Mouse (Mus musculus): Measurements from ENCODE around the gene Gm21915. TPM values are rescaled to one million over a fixed set of nuclear protein-coding genes. Genes with fewer than 3 reads are reported as not detected.

Gene Gm21915
- polyA plus RNA-seq (2016; fragmentation: Nextera tagmentation; extraction: Ambion mirVana): not detected in 2 replicates

DNA sequence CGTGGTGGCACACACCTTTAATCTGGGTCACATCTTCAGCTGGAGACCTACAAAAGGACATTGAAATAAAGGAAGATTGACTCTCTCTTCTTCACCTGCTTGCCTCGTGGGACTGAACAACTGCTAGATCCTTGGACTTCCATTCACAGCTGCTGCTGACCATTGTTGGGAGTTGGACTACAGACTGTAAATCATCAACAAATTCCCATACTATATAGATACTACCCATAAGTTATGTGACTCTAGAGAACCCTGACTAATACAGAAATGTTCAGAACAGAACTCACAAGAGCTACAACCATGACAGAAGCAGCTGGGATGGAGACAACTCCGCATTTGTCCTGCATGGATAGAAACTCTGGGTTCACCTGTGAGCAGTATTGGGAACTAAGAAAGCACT is at the start of gene Gm21915:
TSS of gene Gm21915 (plus strand) at position 301 of the 400 bp plus-strand sequence.
- Histone ChIP-seq H3K4me3 (no peak within 1 kb of the TSS), H3K27ac (replicated peaks) (peak within 1 kb of the TSS; percentile 46; the same call in 1 of the 2 replicates), H3K9me3 (replicated peaks) (no peaks in the 10 kb centered on the region), H3K4me1 (peaks cover 18% of the 10 kb centered on the region), H3K36me3 (no peaks in the 10 kb centered on the region), H3K27me3 (ENCODE audit: low read depth, poor library complexity, severe bottlenecking) (no peaks in the 10 kb centered on the region)
- no peak for DNase-seq (ENCODE audit: low spot score)
- WGBS: 92% methylated on average over 3 of the region's 3 CpGs

DNA sequence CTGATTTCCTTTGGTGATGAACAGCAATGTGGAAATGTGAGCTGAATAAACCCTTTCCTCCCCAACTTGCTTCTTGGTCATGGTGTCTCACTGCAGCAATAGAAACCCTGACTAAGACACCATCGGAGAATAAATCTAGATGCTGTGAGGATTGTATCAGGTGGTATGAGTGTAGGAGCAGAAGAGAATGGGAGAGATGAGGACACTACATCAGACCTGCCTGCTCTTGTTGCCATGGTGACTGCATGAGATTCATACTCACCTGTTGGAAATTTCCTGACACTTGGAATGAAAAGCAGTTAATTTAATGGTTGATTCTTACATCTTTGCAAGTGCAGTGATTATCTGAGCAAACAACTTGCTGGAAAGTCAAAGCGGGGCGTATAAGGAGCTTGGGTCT is 48.1 kb upstream of the Gm21915 start:
- DNase-seq (ENCODE audit: low spot score): no peak
- Histone ChIP-seq H3K4me1 (peaks cover 24% of the 10 kb centered on the region), H3K27me3 (ENCODE audit: low read depth, poor library complexity, severe bottlenecking) (peaks cover 39% of the 10 kb centered on the region), H3K4me3 (no peak overlapping the region), H3K36me3 (no peaks in the 10 kb centered on the region), H3K27ac (replicated peaks) (no peak overlapping the region), H3K9me3 (replicated peaks) (no peaks in the 10 kb centered on the region)
- WGBS: 95% methylated on average over 3 of the region's 3 CpGs

DNA sequence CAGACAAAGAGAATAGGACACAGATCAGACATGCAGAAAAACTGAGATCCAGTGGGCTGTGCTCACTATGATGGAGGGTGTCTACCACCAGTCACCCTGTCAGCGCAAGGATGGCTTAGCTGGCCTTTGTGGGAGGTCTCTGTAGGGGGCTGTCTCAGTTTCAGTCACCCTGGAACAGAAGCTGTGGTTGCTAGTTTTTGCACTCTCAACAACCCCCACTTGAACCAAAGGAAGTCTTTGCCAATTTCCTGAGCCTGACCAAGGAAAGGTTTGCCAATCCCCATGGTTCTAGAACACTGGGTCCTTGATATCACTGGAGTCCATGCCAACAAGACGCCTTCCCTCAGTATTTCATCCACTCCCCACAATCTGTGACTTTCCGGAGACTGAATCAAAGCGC is 47.6 kb upstream of the Gm21915 start:
- Histone ChIP-seq H3K36me3 (no peaks in the 10 kb centered on the region), H3K27me3 (ENCODE audit: low read depth, poor library complexity, severe bottlenecking) (peaks cover 39% of the 10 kb centered on the region), H3K4me1 (peaks cover 24% of the 10 kb centered on the region), H3K27ac (replicated peaks) (no peak overlapping the region), H3K9me3 (replicated peaks) (no peaks in the 10 kb centered on the region), H3K4me3 (no peak overlapping the region)
- WGBS: 90% methylated on average over 4 of the region's 4 CpGs
- DNase-seq (ENCODE audit: low spot score): no peak

DNA sequence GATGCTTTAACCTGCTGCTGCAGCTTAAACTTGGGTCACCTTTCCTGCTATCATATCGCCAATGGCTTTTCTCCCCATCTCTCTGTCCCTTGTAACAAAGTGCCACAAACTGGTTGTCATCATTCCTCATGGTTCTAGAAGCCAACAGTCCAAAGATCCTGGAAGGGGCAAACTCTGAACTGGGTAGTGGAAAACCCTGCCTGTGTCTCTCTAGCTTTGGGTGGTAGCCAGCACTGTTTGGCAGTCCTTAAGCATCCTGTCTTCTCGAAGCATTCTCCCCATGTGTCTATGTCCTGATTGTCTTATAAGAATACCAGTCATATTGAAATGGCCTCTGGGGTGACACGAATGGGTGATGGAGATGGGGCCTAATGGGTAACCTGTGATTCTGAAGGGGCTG is 45.1 kb upstream of the Gm21915 start:
- Histone ChIP-seq H3K9me3 (replicated peaks) (no peaks in the 10 kb centered on the region), H3K27me3 (ENCODE audit: low read depth, poor library complexity, severe bottlenecking) (peaks cover 34% of the 10 kb centered on the region), H3K36me3 (no peaks in the 10 kb centered on the region), H3K4me3 (no peak overlapping the region), H3K27ac (replicated peaks) (no peak overlapping the region), H3K4me1 (peaks cover 37% of the 10 kb centered on the region)
- 85% methylated on average over 3 of the region's 3 CpGs for WGBS
- DNase-seq (ENCODE audit: low spot score): no peak

DNA sequence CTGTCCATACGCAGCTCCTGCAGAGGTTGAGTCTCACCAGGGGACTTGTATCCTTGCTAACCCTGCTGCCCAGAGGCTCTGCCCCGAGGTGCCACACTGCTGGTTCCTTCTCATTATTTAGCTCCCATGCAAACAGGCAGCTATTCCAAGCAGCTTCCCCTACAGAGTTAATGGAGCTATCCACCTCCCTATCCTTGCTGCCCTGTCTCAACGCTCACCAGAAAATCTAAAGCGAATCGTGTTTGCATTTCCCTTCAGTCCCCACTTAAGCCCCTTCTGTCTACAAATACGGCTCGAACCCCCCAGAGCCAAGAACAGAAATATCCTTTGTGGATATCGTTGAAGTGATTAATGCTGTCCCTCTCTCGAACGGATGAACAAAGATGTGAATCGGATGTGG is 43.8 kb upstream of the Gm21915 start:
- Histone ChIP-seq H3K4me1 (peaks cover 47% of the 10 kb centered on the region), H3K4me3 (no peak overlapping the region), H3K27ac (replicated peaks) (peak overlapping the region; percentile 77), H3K36me3 (no peaks in the 10 kb centered on the region), H3K27me3 (ENCODE audit: low read depth, poor library complexity, severe bottlenecking) (peaks cover 28% of the 10 kb centered on the region; the same call in 1 of the 2 replicates), H3K9me3 (replicated peaks) (no peaks in the 10 kb centered on the region)
- 46% methylated on average over 11 of the region's 11 CpGs for WGBS
- DNase-seq (ENCODE audit: low spot score): no peak

DNA sequence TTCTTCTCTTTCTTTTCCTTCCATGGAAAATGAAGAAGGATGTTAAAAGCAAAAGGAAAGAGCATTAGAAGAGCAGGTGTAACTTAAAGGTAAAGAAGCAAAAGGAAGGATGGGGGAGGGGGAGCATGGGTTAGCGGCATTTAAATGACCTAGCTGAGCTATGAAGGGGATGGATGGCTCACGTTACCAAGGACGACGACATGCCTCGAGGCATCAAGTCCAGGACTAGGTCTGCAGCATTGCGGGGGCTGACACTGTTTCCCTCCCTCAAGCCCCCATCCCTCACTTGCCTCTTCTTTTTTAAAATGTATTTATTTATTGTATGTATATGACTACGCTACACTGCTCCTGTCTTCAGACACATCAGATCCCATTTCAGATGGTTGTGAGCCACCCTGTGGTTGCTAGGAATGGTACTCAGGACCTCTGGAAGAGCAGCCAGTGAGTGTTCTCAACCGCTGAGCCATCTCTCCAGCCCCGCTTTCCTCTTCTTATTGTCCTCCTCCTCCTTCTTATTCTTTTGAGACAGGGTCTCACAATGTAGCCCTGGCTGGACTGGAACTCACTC is 43.2 kb upstream of the Gm21915 start:
- Histone ChIP-seq H3K9me3 (replicated peaks) (no peaks in the 10 kb centered on the region), H3K4me1 (peaks cover 47% of the 10 kb centered on the region), H3K4me3 (no peak overlapping the region), H3K27ac (replicated peaks) (peak overlapping the region; percentile 77; the same call in 1 of the 2 replicates), H3K36me3 (no peaks in the 10 kb centered on the region), H3K27me3 (ENCODE audit: low read depth, poor library complexity, severe bottlenecking) (peaks cover 28% of the 10 kb centered on the region; the same call in 1 of the 2 replicates)
- 46% methylated on average over 9 of the region's 9 CpGs for WGBS
- no peak for DNase-seq (ENCODE audit: low spot score)

DNA sequence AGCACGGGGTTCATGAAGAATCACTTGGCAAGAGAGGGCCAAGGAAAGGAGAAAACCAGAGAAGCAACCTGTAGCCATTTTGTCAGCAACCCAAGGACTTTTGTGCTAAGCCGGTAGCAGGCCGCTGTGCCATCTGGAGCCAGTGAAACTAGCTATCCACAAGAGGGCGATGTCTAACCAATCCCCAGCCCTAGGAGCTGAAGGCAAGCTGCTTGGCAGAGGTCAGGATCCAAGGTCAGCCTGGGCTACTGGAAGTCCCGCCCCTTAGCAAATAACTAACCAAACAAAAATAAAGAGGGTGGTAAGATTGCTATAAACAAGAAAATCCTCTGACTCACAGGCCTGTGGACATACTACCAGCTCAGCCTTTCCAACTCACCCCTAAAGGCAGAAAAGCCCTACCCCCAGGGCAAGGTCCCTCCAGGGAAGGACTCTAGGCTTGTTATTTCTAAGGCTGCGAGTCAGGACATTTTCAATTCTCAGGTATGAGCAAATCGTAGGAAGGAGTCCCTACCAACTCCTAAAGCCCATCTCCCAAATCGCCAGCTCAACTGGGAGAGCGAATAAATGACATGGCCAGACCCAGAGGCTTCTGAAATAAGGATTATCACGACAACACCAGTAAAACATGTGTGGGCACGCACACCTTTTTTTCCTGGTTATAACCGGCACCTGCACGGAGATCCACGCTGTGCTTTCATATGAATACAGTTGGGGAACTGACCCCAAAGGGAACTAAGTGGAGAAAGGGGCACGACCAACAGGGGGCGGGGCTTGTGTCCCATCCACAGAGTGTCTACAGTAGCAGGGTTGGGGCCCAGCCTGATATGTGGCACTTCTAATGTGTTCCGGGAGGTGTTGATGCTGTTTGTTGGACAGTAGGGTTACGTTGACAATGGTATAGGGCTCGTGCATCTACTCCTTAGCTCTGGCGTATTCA is 42.0 kb upstream of the Gm21915 start:
- DNase-seq (ENCODE audit: low spot score): peak; percentile 72
- 67% methylated on average over 20 of the region's 20 CpGs for WGBS
- H3K36me3 ChIP-seq: no peaks in the 10 kb centered on the region
- H3K4me1 ChIP-seq: peaks cover 47% of the 10 kb centered on the region
- no peaks in the 10 kb centered on the region for H3K9me3 ChIP-seq (replicated peaks)
- H3K27ac ChIP-seq (replicated peaks): peak overlapping the region; percentile 77; the same call in 1 of the 2 replicates
- no peak overlapping the region for H3K4me3 ChIP-seq
- peaks cover 28% of the 10 kb centered on the region; the same call in 1 of the 2 replicates for H3K27me3 ChIP-seq (ENCODE audit: low read depth, poor library complexity, severe bottlenecking)

DNA sequence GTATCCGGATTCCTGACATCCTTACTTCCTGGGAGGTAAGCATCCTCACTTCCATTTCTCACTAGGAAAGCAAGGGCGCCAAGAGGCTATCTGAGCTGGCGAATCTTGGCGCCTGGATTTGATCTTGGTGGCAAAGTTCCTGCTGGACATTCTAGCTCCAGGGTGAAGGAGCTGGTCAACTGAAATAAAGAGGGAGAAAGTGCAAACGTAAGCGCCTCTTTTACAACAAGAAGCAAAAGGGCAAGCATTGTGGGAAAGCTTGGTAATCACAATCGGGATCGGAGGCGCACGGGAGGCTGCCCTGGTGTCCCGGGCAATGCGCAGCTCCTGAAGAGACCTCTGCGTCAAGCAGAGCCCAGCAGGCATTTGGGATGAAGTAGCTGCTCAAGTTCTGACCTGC is 41.0 kb upstream of the Gm21915 start:
- peaks cover 21% of the 10 kb centered on the region; the same call in 1 of the 2 replicates for H3K27me3 ChIP-seq (ENCODE audit: low read depth, poor library complexity, severe bottlenecking)
- no peaks in the 10 kb centered on the region for H3K9me3 ChIP-seq (replicated peaks)
- H3K4me1 ChIP-seq: peaks cover 47% of the 10 kb centered on the region
- no peak for DNase-seq (ENCODE audit: low spot score)
- H3K4me3 ChIP-seq: no peak overlapping the region
- H3K36me3 ChIP-seq: no peaks in the 10 kb centered on the region
- H3K27ac ChIP-seq (replicated peaks): no peak overlapping the region
- WGBS: 51% methylated on average over 13 of the region's 13 CpGs

DNA sequence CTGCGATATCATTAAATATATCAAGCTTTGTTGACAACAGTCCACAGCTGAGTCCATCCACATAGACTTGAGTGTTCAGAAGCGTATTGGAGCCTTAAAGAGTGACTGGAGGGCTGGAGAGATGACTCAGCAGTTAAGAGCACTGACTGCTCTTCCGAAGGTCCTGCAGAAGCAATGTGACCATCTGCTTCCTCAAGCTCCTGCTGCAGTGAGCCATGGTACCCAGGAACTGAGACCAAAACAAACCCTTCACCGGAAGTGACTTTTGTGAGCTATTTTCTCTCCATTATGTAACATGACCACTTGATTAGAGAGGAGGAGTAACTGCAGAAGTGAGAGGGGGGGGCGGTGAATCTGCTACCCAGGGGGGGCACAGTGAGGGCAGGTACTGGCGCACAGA is 39.3 kb upstream of the Gm21915 start:
- Histone ChIP-seq H3K9me3 (replicated peaks) (no peaks in the 10 kb centered on the region), H3K4me1 (peaks cover 41% of the 10 kb centered on the region), H3K27ac (replicated peaks) (0 out of 2 replicates have a peak overlapping the region, but pooled peaks have one; percentile 20), H3K27me3 (ENCODE audit: low read depth, poor library complexity, severe bottlenecking) (peaks cover 6% of the 10 kb centered on the region; the same call in 1 of the 2 replicates), H3K36me3 (no peaks in the 10 kb centered on the region), H3K4me3 (no peak overlapping the region)
- no peak for DNase-seq (ENCODE audit: low spot score)
- WGBS: 70% methylated on average over 6 of the region's 6 CpGs

DNA sequence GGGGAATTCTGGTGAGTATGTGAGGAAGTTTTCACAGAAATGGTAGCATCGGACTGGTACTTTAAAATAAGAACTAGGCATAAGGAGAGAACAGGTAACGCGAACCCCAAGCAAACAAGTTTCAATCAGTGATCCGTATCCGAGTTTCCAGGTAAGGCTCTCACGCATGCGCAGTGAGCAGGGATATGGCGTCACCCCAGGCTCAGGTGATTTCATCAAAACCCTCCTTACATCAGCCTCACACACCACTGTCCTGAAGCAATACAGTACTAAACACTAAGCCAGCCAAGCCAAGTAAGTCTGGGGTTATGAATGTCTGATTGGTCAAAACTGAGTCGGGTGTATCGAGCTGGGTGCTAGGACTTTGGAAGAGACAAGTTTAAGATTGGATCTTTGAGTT is 38.9 kb upstream of the Gm21915 start:
- H3K9me3 ChIP-seq (replicated peaks): no peaks in the 10 kb centered on the region
- no peak overlapping the region for H3K27ac ChIP-seq (replicated peaks)
- H3K4me1 ChIP-seq: peaks cover 38% of the 10 kb centered on the region
- H3K36me3 ChIP-seq: no peaks in the 10 kb centered on the region
- no peak overlapping the region for H3K4me3 ChIP-seq
- 0 out of 2 replicates have a peak, but pooled peaks cover 2% of the 10 kb centered on the region for H3K27me3 ChIP-seq (ENCODE audit: low read depth, poor library complexity, severe bottlenecking)
- 93% methylated on average over 10 of the region's 10 CpGs for WGBS
- DNase-seq (ENCODE audit: low spot score): no peak

DNA sequence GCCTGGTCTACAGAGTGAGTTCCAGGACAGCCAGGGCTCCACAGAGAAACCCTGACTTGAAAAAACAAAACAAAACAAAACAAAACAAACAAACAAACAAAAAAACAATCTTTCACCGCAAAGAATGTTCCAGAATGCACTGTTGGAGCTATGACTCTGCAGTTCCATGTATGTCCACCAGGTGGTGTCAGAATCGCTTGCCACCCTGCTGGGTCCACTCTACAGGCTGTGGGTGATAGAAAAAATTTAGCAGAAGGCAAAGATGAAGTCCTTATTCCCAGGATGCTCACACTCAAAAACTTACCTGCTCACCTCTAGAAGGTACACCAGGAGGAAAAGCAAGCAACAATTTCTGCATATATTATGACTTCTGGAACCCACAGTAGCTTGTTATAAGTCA is 34.4 kb upstream of the Gm21915 start:
- DNase-seq (ENCODE audit: low spot score): peak; percentile 56

DNA sequence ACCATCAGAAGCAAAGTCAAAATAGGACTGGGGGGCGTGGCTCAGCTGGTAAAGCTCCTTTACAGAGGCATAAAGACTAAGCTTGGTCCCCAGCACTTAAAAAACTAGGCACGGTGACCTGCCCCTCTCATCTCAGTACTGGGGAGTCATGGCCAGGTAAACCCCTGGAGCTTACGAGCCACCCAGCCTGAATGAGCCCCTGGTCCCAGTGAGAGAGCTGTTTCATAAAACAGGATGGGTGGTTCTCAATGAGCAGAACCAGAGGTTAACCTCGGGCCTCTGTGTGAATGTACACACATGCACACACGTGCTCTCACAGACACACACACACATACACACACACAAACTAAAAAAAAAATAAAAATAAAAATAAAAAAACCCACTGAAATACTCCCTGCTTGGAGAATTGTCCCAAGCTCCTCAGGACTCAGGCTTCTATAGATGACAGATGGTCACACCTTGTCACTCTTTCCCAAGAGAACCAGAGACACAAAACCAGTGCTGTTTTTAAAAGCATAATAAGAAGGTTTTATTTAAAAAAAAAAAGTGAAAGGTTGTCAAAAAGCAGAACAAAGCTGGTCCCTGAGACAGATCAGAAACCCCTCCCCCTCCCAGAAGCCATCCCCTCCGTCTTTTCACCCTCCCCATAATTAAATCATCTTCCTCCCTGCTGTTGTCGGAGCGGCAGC is 32.6 kb upstream of the Gm21915 start:
- Histone ChIP-seq H3K9me3 (replicated peaks) (no peaks in the 10 kb centered on the region), H3K4me1 (peaks cover 36% of the 10 kb centered on the region), H3K36me3 (no peaks in the 10 kb centered on the region), H3K4me3 (peak overlapping the region; percentile 55), H3K27ac (replicated peaks) (peak overlapping the region; percentile 84), H3K27me3 (ENCODE audit: low read depth, poor library complexity, severe bottlenecking) (peaks cover 18% of the 10 kb centered on the region)
- WGBS: 27% methylated on average over 8 of the region's 8 CpGs
- no peak for DNase-seq (ENCODE audit: low spot score)

More for the DNA sequence above, 34.4 kb upstream of the Gm21915 start:
- Histone ChIP-seq H3K4me1 (peaks cover 26% of the 10 kb centered on the region), H3K27me3 (ENCODE audit: low read depth, poor library complexity, severe bottlenecking) (0 out of 2 replicates have a peak, but pooled peaks cover 6% of the 10 kb centered on the region), H3K36me3 (no peaks in the 10 kb centered on the region), H3K27ac (replicated peaks) (no peak overlapping the region), H3K9me3 (replicated peaks) (no peaks in the 10 kb centered on the region), H3K4me3 (no peak overlapping the region)
- 21% methylated on average over 2 of the region's 2 CpGs for WGBS

All from midbrain, embryonic 10.5 days (tissue).